Mouse (Mus musculus): Measurements from ENCODE around the gene Spag7. TPM values are rescaled to one million over a fixed set of nuclear protein-coding genes. Genes with fewer than 3 reads are reported as not detected.

Spag7 gene
- polyA plus RNA-seq, 1 experiment from 2014 or later: 159 TPM

DNA sequence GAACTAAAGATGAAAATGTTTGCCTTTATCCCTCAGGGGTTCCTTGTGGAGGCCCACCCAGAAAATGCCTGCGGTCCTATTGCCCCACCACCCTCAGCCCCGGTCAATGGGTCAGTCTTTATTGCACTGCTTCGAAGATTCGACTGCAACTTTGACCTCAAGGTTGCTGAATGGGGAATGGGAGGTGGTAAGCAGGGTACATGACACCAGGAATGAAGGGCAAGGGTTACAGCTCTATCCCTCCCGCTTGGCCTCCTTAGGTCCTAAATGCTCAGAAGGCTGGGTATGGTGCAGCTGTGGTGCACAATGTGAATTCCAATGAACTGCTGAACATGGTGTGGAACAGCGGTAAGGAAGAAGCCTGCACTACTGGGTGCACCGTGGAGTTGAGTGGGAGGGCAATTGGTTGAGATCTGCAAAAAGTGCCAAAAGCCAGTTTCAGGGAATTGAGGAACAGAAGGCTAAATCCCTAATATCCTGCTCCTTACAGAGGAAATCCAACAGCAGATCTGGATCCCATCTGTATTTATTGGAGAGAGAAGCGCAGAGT is 20.0 kb downstream of the Spag7 start:
- 0 out of 2 replicates have a peak overlapping the region, but pooled peaks have one; percentile 94 for H3K4me2 ChIP-seq (ENCODE audit: low read depth, low read length)
- H3K9me3 ChIP-seq (ENCODE audit: control insufficient read depth, low read length): no peaks in the 10 kb centered on the region
- H3K9ac ChIP-seq (ENCODE audit: low read length): no peak overlapping the region
- no peak for ATAC-seq (ENCODE audit: low read depth)
- H3K27ac ChIP-seq (ENCODE audit: low read length): no peak overlapping the region
- H3K4me1 ChIP-seq (replicated peaks; ENCODE audit: control insufficient read depth, insufficient read depth, low read length): peaks cover 49% of the 10 kb centered on the region
- no peaks in the 10 kb centered on the region for H3K27me3 ChIP-seq (ENCODE audit: control insufficient read depth, insufficient read depth, low read depth, low read length)
- peaks cover 42% of the 10 kb centered on the region for H3K36me3 ChIP-seq (ENCODE audit: control insufficient read depth, insufficient read depth, low read length)
- peak overlapping the region; percentile 91; the same call in 1 of the 2 replicates for H3K4me3 ChIP-seq (ENCODE audit: low read length)
- WGBS: 77% methylated on average over 8 of the region's 8 CpGs

DNA sequence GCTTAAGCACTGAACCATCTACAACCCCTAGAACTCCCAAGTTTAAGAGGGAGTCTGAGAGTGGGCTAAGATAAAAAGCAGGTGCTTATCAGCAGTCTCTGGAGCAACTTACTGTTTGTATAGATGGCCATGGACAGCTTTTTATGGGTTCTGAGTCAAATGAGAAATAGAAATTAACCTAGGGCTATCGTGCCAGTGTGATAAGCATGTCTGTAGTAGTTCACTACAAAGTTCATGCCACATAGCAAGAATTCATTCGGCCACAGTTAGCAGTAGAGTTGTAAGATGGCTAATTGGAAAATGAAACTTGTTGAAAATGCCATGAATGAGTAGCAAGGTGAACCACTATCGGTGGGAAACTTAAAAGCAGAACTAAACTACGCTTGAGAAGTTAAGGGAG is 20.7 kb downstream of the Spag7 start:
- no peak for ATAC-seq (ENCODE audit: low read depth)
- Histone ChIP-seq H3K27ac (ENCODE audit: low read length) (no peak overlapping the region), H3K36me3 (ENCODE audit: control insufficient read depth, insufficient read depth, low read length) (peaks cover 44% of the 10 kb centered on the region), H3K4me1 (replicated peaks; ENCODE audit: control insufficient read depth, insufficient read depth, low read length) (peaks cover 49% of the 10 kb centered on the region), H3K9me3 (ENCODE audit: control insufficient read depth, low read length) (no peaks in the 10 kb centered on the region), H3K27me3 (ENCODE audit: control insufficient read depth, insufficient read depth, low read depth, low read length) (no peaks in the 10 kb centered on the region), H3K4me3 (ENCODE audit: low read length) (peak overlapping the region; percentile 91), H3K4me2 (ENCODE audit: low read depth, low read length) (peak overlapping the region; percentile 94), H3K9ac (ENCODE audit: low read length) (peak overlapping the region; percentile 95)
- 71% methylated on average over 4 of the region's 4 CpGs for WGBS

DNA sequence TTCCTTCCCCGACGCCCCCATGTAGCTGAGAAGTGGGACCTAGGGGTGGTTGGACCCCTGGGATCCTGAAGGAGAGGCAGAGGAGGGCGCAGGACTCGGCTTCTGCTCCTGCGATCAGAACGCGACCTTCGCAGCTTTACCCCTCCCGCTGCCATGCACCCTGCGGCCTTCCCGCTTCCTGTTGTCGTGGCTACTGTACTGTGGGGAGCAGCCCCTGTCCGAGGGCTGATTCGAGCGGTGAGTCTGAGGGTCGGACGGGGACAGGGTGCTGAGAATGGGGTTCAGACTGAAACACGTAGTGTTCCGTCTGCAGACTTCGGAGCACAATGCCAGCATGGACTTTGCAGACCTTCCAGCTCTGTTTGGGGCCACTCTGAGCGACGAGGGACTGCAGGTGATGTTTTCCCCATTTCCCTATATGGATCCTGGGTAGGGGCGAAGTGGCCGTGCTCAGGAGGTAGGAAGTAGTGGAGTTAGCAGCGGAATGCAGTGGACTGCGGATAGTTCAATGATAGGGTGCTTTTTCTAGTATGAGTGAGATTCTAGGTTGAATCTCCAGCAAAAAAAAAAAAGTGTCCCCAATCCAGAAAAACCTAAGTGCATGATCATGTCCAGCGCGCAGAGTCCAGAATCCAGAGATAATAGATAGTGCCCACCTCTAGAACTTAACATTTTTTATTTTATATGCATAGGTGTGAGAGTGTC is 21.3 kb downstream of the Spag7 start:
- peak; percentile 16 for ATAC-seq (ENCODE audit: low read depth)
- WGBS: 3% methylated on average over 28 of the region's 28 CpGs
- peak overlapping the region; percentile 95 for H3K9ac ChIP-seq (ENCODE audit: low read length)
- peak overlapping the region; percentile 99 for H3K27ac ChIP-seq (ENCODE audit: low read length)
- H3K4me1 ChIP-seq (replicated peaks; ENCODE audit: control insufficient read depth, insufficient read depth, low read length): peaks cover 49% of the 10 kb centered on the region
- H3K36me3 ChIP-seq (ENCODE audit: control insufficient read depth, insufficient read depth, low read length): peaks cover 46% of the 10 kb centered on the region
- H3K9me3 ChIP-seq (ENCODE audit: control insufficient read depth, low read length): no peaks in the 10 kb centered on the region
- H3K4me3 ChIP-seq (ENCODE audit: low read length): peak overlapping the region; percentile 91
- H3K27me3 ChIP-seq (ENCODE audit: control insufficient read depth, insufficient read depth, low read depth, low read length): no peaks in the 10 kb centered on the region
- peak overlapping the region; percentile 94 for H3K4me2 ChIP-seq (ENCODE audit: low read depth, low read length)

- WGBS: under 1% methylated on average over 63 of the region's 63 CpGs
- H3K4me1 ChIP-seq (replicated peaks; ENCODE audit: control insufficient read depth, insufficient read depth, low read length): peaks cover 40% of the 10 kb centered on the region
- peak; percentile 91 for ATAC-seq (ENCODE audit: low read depth)
- H3K9ac ChIP-seq (ENCODE audit: low read length): peak within 1 kb of the TSS; percentile 96
- peak within 1 kb of the TSS; percentile 99 for H3K27ac ChIP-seq (ENCODE audit: low read length)
- peak within 1 kb of the TSS; percentile 94 for H3K4me2 ChIP-seq (ENCODE audit: low read depth, low read length)
- H3K4me3 ChIP-seq (ENCODE audit: low read length): peak within 1 kb of the TSS; percentile 91
- no peaks in the 10 kb centered on the region for H3K27me3 ChIP-seq (ENCODE audit: control insufficient read depth, insufficient read depth, low read depth, low read length)
- no peaks in the 10 kb centered on the region for H3K9me3 ChIP-seq (ENCODE audit: control insufficient read depth, low read length)
- H3K36me3 ChIP-seq (ENCODE audit: control insufficient read depth, insufficient read depth, low read length): peaks cover 41% of the 10 kb centered on the region
These were observed 22.2 kb downstream of the Spag7 start, which contains the start of the genes Rnf167 and Slc25a11 for GRCm38 (mm10) chr11:70646691-70647650. Gene Rnf167, plus strand, starts transcription at chr11:70647235. Gene Slc25a11, minus strand, starts transcription at chr11:70647479.

GRCm38 (mm10) chr11:70646259-70646555 is 23.0 kb downstream of the Spag7 start:
- H3K27me3 ChIP-seq (ENCODE audit: control insufficient read depth, insufficient read depth, low read depth, low read length): no peaks in the 10 kb centered on the region
- H3K4me3 ChIP-seq (ENCODE audit: low read length): peak overlapping the region; percentile 91
- 19% methylated on average over 3 of the region's 3 CpGs for WGBS
- H3K4me1 ChIP-seq (replicated peaks; ENCODE audit: control insufficient read depth, insufficient read depth, low read length): peaks cover 32% of the 10 kb centered on the region
- no peak for ATAC-seq (ENCODE audit: low read depth)
- H3K36me3 ChIP-seq (ENCODE audit: control insufficient read depth, insufficient read depth, low read length): peaks cover 34% of the 10 kb centered on the region
- H3K4me2 ChIP-seq (ENCODE audit: low read depth, low read length): peak overlapping the region; percentile 76
- H3K9ac ChIP-seq (ENCODE audit: low read length): peak overlapping the region; percentile 96
- H3K9me3 ChIP-seq (ENCODE audit: control insufficient read depth, low read length): no peaks in the 10 kb centered on the region
- H3K27ac ChIP-seq (ENCODE audit: low read length): peak overlapping the region; percentile 93

- Histone ChIP-seq H3K27ac (ENCODE audit: low read length) (0 out of 2 replicates have a peak overlapping the region, but pooled peaks have one; percentile 93), H3K36me3 (ENCODE audit: control insufficient read depth, insufficient read depth, low read length) (peaks cover 28% of the 10 kb centered on the region), H3K9ac (ENCODE audit: low read length) (peak overlapping the region; percentile 96), H3K27me3 (ENCODE audit: control insufficient read depth, insufficient read depth, low read depth, low read length) (no peaks in the 10 kb centered on the region), H3K9me3 (ENCODE audit: control insufficient read depth, low read length) (no peaks in the 10 kb centered on the region), H3K4me3 (ENCODE audit: low read length) (peak overlapping the region; percentile 91), H3K4me1 (replicated peaks; ENCODE audit: control insufficient read depth, insufficient read depth, low read length) (peaks cover 27% of the 10 kb centered on the region), H3K4me2 (ENCODE audit: low read depth, low read length) (peak overlapping the region; percentile 76)
- WGBS: 82% methylated on average over 12 of the region's 12 CpGs
- no peak for ATAC-seq (ENCODE audit: low read depth)
These were observed 23.6 kb downstream of the Spag7 start for GRCm38 (mm10) chr11:70645461-70646258.

DNA sequence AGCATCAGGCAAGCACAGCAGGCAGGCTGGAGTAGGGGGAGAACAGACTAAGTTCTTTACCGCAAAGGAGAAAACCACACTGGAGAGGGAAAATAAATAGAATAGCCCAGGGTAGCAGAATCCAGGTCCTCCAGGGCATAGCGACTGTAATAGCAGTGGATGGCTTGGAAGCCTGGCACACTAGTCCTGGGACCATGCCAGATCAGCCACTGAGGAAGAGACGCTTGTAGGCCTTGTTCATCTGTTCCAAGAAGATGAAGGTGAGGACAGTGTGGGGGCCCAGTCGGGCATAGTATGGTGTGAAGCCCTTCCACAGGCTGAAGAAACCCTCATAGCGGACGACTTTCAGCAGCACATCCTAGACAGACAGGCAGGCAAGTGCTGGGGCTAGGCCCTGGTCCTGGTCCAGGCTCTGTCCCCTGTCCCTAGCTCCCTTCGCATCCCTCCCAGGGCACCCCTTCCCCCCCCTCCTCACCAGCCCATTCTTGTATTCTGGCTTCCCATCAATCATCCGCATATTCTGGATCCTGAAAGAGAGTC is 24.6 kb downstream of the Spag7 start:
- H3K27me3 ChIP-seq (ENCODE audit: control insufficient read depth, insufficient read depth, low read depth, low read length): no peaks in the 10 kb centered on the region
- no peak overlapping the region for H3K27ac ChIP-seq (ENCODE audit: low read length)
- H3K4me3 ChIP-seq (ENCODE audit: low read length): no peak overlapping the region
- peaks cover 26% of the 10 kb centered on the region for H3K4me1 ChIP-seq (replicated peaks; ENCODE audit: control insufficient read depth, insufficient read depth, low read length)
- peaks cover 25% of the 10 kb centered on the region for H3K36me3 ChIP-seq (ENCODE audit: control insufficient read depth, insufficient read depth, low read length)
- no peak overlapping the region for H3K9ac ChIP-seq (ENCODE audit: low read length)
- no peak for ATAC-seq (ENCODE audit: low read depth)
- no peak overlapping the region for H3K4me2 ChIP-seq (ENCODE audit: low read depth, low read length)
- 93% methylated on average over 8 of the region's 8 CpGs for WGBS
- no peaks in the 10 kb centered on the region for H3K9me3 ChIP-seq (ENCODE audit: control insufficient read depth, low read length)

- Histone ChIP-seq H3K4me1 (replicated peaks; ENCODE audit: control insufficient read depth, insufficient read depth, low read length) (peaks cover 10% of the 10 kb centered on the region), H3K36me3 (ENCODE audit: control insufficient read depth, insufficient read depth, low read length) (peaks cover 13% of the 10 kb centered on the region), H3K4me3 (ENCODE audit: low read length) (no peak overlapping the region), H3K4me2 (ENCODE audit: low read depth, low read length) (no peak overlapping the region), H3K27ac (ENCODE audit: low read length) (no peak overlapping the region), H3K9ac (ENCODE audit: low read length) (no peak overlapping the region), H3K27me3 (ENCODE audit: control insufficient read depth, insufficient read depth, low read depth, low read length) (no peaks in the 10 kb centered on the region), H3K9me3 (ENCODE audit: control insufficient read depth, low read length) (no peaks in the 10 kb centered on the region)
- no peak for ATAC-seq (ENCODE audit: low read depth)
- WGBS: 88% methylated on average over 6 of the region's 6 CpGs
These were observed 26.2 kb downstream of the Spag7 start for GRCm38 (mm10) chr11:70643051-70643450.
